Mouse (Mus musculus): ENCODE results near the gene Mapk8ip1. TPM values are rescaled to one million over a fixed set of nuclear protein-coding genes. Genes with fewer than 3 reads are reported as not detected.

Gene Mapk8ip1
- polyA plus RNA-seq, 1 experiment from 2014 or later: 58.3 TPM

DNA sequence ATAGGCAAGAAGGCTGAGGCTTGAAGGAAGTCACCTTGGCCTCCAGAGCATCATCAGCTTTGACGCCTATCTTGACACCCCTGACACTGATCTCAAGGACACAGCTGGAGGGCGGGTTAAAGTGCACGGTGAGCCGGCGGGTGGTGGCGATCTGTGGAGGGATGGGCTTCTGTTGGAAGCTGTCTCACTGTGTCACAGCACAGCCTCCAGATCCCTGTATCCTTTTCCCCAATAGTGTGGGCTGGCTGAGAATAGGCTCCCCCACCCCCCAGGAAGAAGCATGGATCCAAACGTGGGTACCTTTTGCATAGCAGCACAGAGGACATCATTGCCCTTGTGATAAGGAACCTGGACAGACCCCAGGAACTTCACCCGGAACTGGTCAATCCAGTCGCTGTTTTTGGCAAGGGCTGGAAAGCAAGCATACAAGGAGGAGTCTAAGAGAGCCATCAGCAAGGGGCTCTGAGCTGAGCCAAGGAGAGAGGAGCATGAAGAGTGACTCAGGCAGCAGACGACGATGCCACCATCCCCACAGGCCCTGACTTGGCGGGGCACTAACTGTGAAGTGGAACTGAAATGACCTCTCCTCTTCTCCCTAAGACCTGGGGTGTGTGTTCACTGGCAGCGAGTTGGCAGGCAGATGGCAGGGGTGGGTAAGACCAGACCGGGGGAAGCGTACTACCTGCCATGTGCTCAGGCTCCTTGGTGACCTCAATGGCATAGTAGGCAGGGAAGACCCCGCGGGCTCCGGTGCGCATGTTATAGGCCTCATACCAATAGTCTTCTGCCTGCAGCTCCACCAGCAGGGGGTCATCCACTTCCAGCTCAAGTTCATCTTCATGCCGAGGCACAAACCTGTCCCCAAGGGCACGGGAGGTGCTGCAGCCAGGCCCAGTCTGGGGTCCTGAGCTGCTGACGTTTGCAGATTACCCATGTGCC is 15.7 kb downstream of the Mapk8ip1 start:
- WGBS: 88% methylated on average over 22 of the region's 22 CpGs
- Histone ChIP-seq H3K4me3 (no peak overlapping the region), H3K36me3 (peaks cover 78% of the 10 kb centered on the region), H3K27ac (replicated peaks) (no peak overlapping the region), H3K9me3 (replicated peaks) (no peaks in the 10 kb centered on the region), H3K4me1 (peaks cover 42% of the 10 kb centered on the region), H3K27me3 (ENCODE audit: low read depth, poor library complexity, severe bottlenecking) (no peaks in the 10 kb centered on the region; the same call in 1 of the 2 replicates)
- no peak for DNase-seq (ENCODE audit: low spot score)

GRCm38 (mm10) chr2:92384101-92384500 is 17.0 kb downstream of the Mapk8ip1 start:
- H3K36me3 ChIP-seq: peaks cover 91% of the 10 kb centered on the region
- H3K9me3 ChIP-seq (replicated peaks): no peaks in the 10 kb centered on the region
- no peaks in the 10 kb centered on the region; the same call in 1 of the 2 replicates for H3K27me3 ChIP-seq (ENCODE audit: low read depth, poor library complexity, severe bottlenecking)
- DNase-seq (ENCODE audit: low spot score): no peak
- no peak overlapping the region for H3K27ac ChIP-seq (replicated peaks)
- WGBS: 81% methylated on average over 4 of the region's 4 CpGs
- no peak overlapping the region for H3K4me3 ChIP-seq
- H3K4me1 ChIP-seq: peaks cover 30% of the 10 kb centered on the region

DNA sequence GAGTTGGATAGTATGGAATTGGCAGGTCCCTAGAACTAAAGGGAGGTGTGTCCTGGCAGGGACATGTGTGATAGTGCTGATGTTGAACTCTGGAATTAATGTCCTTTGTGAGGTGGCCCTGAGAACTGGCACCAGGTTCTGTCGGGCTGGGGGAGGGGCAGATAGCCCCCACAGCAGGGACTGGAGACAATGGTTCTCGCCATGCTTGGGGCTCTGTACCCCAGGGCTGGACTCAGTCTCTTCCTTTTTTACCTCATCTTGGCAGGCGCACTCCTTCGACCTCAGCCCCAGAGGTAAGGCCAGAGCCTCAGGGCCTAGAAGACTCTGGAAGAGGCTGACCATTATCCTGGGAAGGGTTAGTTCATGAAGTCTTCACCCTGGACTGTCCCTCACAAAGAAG is 18.3 kb downstream of the Mapk8ip1 start:
- WGBS: 89% methylated on average over 4 of the region's 4 CpGs
- Histone ChIP-seq H3K27ac (replicated peaks) (no peak overlapping the region), H3K9me3 (replicated peaks) (no peaks in the 10 kb centered on the region), H3K4me1 (peaks cover 17% of the 10 kb centered on the region), H3K36me3 (peaks cover 100% of the 10 kb centered on the region), H3K4me3 (no peak overlapping the region), H3K27me3 (ENCODE audit: low read depth, poor library complexity, severe bottlenecking) (no peaks in the 10 kb centered on the region)
- no peak for DNase-seq (ENCODE audit: low spot score)

DNA sequence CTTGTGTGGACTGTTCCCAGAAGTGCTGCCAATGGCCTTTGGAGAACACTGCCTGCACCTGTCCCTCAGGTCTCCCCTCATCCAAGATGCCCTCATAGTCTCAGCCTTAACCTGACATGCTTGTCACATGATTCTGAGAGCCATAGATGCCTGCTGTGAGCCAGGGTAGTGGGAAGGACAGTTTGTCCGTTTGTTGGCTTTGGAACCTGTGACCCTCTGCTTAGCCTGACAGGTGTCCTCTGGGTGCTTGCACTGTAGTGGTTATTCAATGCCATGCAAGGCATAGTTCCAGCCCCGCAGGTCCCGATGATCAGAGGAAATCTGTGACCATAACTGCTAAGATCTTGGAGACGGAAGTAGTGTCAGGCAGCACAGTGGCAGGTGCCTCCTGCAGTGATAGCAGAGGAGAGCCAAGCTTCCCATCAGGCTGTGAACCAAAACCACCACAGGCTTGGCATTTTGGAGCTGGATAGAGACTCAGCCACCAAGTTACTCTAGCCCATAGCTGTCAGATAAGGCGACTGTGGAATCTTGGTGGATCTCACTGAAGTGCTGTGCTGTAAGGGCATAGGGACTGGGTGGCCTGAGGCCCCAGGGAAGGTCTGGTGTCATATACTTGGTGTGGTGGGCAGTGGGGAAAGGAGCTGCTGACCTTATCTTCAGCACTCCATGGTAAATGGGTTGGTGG is 19.0 kb downstream of the Mapk8ip1 start, which contains the start of gene 1700029I15Rik:
1700029I15Rik (plus strand) TSS at position 638 of the 688 bp plus-strand sequence.
- WGBS: 91% methylated on average over 5 of the region's 5 CpGs
- peaks cover 100% of the 10 kb centered on the region for H3K36me3 ChIP-seq
- H3K27me3 ChIP-seq (ENCODE audit: low read depth, poor library complexity, severe bottlenecking): no peaks in the 10 kb centered on the region

DNA sequence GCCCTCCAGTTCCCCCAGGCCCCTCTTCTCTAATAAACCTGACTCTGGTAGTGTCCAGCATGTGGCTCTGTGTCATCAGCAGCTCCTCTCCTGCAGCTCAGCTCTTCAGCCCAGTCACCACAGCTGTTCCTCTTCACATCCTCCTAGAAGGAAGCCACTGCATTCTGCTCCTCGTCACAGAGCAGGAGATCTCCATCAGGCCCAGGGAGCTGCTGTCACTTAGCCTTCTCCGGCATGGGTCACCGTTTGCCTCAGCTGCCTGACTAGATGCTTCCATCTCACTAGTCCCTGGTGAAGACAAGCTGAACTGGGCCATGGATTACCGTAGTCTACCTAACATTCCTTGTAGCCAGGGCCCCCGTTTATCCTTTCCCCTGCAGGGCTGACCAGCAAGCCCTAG is 19.9 kb downstream of the Mapk8ip1 start:
- peaks cover 92% of the 10 kb centered on the region for H3K36me3 ChIP-seq
- no peak for DNase-seq (ENCODE audit: low spot score)

More for the DNA sequence above, 19.0 kb downstream of the Mapk8ip1 start, which contains the start of gene 1700029I15Rik:
- no peak for DNase-seq (ENCODE audit: low spot score)
- no peaks in the 10 kb centered on the region for H3K9me3 ChIP-seq (replicated peaks)
- no peak within 1 kb of the TSS for H3K27ac ChIP-seq (replicated peaks)
- no peak within 1 kb of the TSS for H3K4me3 ChIP-seq
- H3K4me1 ChIP-seq: peaks cover 11% of the 10 kb centered on the region

GRCm38 (mm10) chr2:92380495-92381050 is 20.5 kb downstream of the Mapk8ip1 start:
- H3K27ac ChIP-seq (replicated peaks): no peak overlapping the region
- H3K27me3 ChIP-seq (ENCODE audit: low read depth, poor library complexity, severe bottlenecking): no peaks in the 10 kb centered on the region
- H3K9me3 ChIP-seq (replicated peaks): no peaks in the 10 kb centered on the region
- WGBS: 78% methylated on average over 6 of the region's 6 CpGs
- H3K36me3 ChIP-seq: peaks cover 87% of the 10 kb centered on the region
- DNase-seq (ENCODE audit: low spot score): no peak
- H3K4me3 ChIP-seq: no peak overlapping the region
- H3K4me1 ChIP-seq: peaks cover 22% of the 10 kb centered on the region

More for the DNA sequence above, 19.9 kb downstream of the Mapk8ip1 start:
- no peak overlapping the region for H3K27ac ChIP-seq (replicated peaks)
- peaks cover 16% of the 10 kb centered on the region for H3K4me1 ChIP-seq
- no peak overlapping the region for H3K4me3 ChIP-seq
- no peaks in the 10 kb centered on the region for H3K27me3 ChIP-seq (ENCODE audit: low read depth, poor library complexity, severe bottlenecking)
- WGBS: 85% methylated on average over 5 of the region's 5 CpGs
- no peaks in the 10 kb centered on the region for H3K9me3 ChIP-seq (replicated peaks)

- Histone ChIP-seq H3K4me1 (peaks cover 26% of the 10 kb centered on the region), H3K36me3 (peaks cover 80% of the 10 kb centered on the region), H3K27ac (replicated peaks) (no peak overlapping the region), H3K27me3 (ENCODE audit: low read depth, poor library complexity, severe bottlenecking) (no peaks in the 10 kb centered on the region), H3K4me3 (no peak overlapping the region), H3K9me3 (replicated peaks) (no peaks in the 10 kb centered on the region)
- WGBS: 84% methylated on average over 17 of the region's 17 CpGs
- no peak for DNase-seq (ENCODE audit: low spot score)
Observed at GRCm38 (mm10) chr2:92379783-92380494, 21.1 kb downstream of the Mapk8ip1 start.

DNA sequence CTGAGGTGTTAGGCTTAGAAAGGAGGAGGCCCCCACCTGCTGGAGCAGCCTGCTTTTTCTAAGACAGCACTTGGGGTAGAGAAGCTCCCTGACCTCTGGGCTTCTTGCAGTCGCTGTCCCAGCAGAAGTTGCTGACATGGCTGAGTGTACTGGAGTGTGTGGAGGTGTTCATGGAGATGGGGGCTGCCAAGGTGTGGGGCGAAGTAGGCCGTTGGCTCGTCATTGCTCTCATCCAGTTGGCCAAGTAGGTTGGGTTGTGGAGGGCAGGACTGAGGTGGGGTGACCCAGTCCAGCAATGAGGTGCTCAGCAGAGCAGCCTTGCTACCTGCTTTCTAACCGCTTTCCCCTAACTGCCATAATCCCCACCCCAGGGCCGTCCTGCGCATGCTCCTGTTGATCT is 23.7 kb downstream of the Mapk8ip1 start:
- Histone ChIP-seq H3K9me3 (replicated peaks) (no peaks in the 10 kb centered on the region), H3K27me3 (ENCODE audit: low read depth, poor library complexity, severe bottlenecking) (no peaks in the 10 kb centered on the region), H3K36me3 (peaks cover 54% of the 10 kb centered on the region), H3K4me3 (0 out of 2 replicates have a peak overlapping the region, but pooled peaks have one; percentile 7), H3K4me1 (peaks cover 49% of the 10 kb centered on the region), H3K27ac (replicated peaks) (no peak overlapping the region)
- 91% methylated on average over 7 of the region's 7 CpGs for WGBS
- no peak for DNase-seq (ENCODE audit: low spot score)

- Histone ChIP-seq H3K36me3 (peaks cover 44% of the 10 kb centered on the region), H3K9me3 (replicated peaks) (no peaks in the 10 kb centered on the region), H3K4me3 (peak overlapping the region; percentile 69), H3K27me3 (ENCODE audit: low read depth, poor library complexity, severe bottlenecking) (peaks cover 7% of the 10 kb centered on the region), H3K4me1 (peaks cover 59% of the 10 kb centered on the region), H3K27ac (replicated peaks) (no peak overlapping the region)
- 85% methylated on average over 6 of the region's 6 CpGs for WGBS
- DNase-seq (ENCODE audit: low spot score): no peak
Observed at GRCm38 (mm10) chr2:92376300-92376699, 24.8 kb downstream of the Mapk8ip1 start.

DNA sequence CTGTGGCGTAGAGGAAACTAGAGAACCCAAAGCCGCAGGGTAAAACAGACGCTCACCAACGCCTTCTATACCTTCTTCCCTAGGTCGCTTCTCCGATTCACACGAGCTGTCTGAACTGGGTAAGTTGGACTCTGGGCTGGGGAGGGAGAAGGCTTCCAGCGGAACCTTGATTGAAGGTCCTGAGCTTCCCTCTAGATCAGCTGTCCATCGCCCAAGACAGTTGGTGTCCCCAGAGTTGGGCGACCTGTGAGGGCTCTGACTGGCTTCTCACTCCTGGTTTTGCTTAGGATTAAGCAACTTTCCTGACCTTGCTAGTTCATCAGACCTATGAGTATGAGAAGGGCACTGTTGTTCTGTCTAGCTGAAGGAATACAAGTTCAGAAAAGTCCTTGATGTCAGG is 25.3 kb downstream of the Mapk8ip1 start:
- peaks cover 39% of the 10 kb centered on the region for H3K36me3 ChIP-seq
- H3K27me3 ChIP-seq (ENCODE audit: low read depth, poor library complexity, severe bottlenecking): peaks cover 12% of the 10 kb centered on the region
- 12% methylated on average over 10 of the region's 10 CpGs for WGBS
- H3K4me1 ChIP-seq: peaks cover 59% of the 10 kb centered on the region
- no peaks in the 10 kb centered on the region for H3K9me3 ChIP-seq (replicated peaks)
- DNase-seq (ENCODE audit: low spot score): no peak
- peak overlapping the region; percentile 91 for H3K27ac ChIP-seq (replicated peaks)
- peak overlapping the region; percentile 69 for H3K4me3 ChIP-seq

DNA sequence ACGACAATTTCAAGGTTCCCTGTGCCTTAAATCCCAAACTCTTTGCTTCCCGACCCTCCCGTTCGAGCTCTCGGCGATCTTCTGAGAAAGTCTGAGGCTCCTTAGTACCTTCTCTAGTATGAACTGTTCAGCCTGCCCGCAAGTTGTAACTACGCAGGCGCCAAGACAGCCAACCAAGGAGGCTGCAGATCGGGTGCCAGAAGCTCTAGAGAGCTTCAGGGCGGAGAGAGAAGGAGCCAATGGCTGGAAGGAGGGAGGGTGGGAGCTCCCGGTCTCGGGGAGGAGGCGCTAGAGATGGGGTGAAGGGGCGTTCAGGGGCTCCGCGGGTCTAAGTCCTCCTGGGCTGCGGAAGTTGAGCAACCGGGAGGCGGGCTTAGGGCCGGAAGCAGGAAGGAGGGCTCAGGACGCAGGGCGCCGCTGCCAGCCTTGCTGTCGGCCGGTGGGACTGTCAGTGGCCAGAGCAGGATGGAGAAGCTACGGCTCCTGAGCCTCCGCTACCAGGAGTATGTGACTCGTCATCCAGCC is 25.9 kb downstream of the Mapk8ip1 start:
- under 1% methylated on average over 29 of the region's 29 CpGs for WGBS
- Histone ChIP-seq H3K4me1 (peaks cover 62% of the 10 kb centered on the region), H3K27ac (replicated peaks) (peak overlapping the region; percentile 91), H3K9me3 (replicated peaks) (no peaks in the 10 kb centered on the region), H3K36me3 (peaks cover 32% of the 10 kb centered on the region), H3K4me3 (peak overlapping the region; percentile 69), H3K27me3 (ENCODE audit: low read depth, poor library complexity, severe bottlenecking) (peaks cover 18% of the 10 kb centered on the region)
- peak; percentile 96 for DNase-seq (ENCODE audit: low spot score)

DNA sequence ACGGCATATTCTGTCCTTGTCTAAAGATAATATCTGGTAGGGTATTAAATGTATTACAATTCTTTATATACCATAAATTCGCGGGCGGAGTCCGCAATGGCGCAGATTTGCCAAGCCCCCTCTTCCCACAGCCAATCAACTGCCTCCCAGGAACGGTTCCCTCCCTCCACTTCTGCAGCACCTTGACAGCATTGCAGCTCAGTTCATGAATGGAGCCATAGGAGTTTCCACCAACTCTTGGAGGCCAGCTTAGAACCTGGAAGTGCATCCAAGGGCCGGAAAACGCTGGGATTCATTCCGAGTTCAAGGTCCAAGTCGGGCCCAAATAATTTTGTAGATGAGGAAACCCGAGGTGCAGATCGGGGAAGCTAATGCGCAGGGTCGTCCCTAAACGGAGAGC is 26.5 kb downstream of the Mapk8ip1 start, which contains the start of the genes Pex16 and Large2:
Pex16 (plus strand) TSS at position 163 of the 400 bp plus-strand sequence.
Large2 (minus strand) TSS at position 356 of the 400 bp plus-strand sequence.
- H3K36me3 ChIP-seq: peaks cover 26% of the 10 kb centered on the region
- peak within 1 kb of the TSS; percentile 91 for H3K27ac ChIP-seq (replicated peaks)
- DNase-seq (ENCODE audit: low spot score): peak; percentile 51
- WGBS: 5% methylated on average over 16 of the region's 16 CpGs
- H3K4me3 ChIP-seq: peak within 1 kb of the TSS; percentile 69
- H3K4me1 ChIP-seq: peaks cover 69% of the 10 kb centered on the region
- H3K9me3 ChIP-seq (replicated peaks): no peaks in the 10 kb centered on the region
- H3K27me3 ChIP-seq (ENCODE audit: low read depth, poor library complexity, severe bottlenecking): peaks cover 25% of the 10 kb centered on the region
